Mouse (Mus musculus) MEL (cell line): ENCODE data around the gene Actr2. TPM values are rescaled to one million over a fixed set of nuclear protein-coding genes. Genes with fewer than 3 reads are reported as not detected.
"Not testable (repeated sequence)": the region's sequence is repeated elsewhere in the genome, so short reads cannot be mapped to it uniquely, and the experiment has no call there.

Experiments
- DNase-seq: peaks from one replicate; pipeline ENCODE4 v3.0.0; 2011; ENCODE audit warnings: low read depth, low spot score
- H3K27ac ChIP-seq: 2 replicates; pipeline ENCODE4 v1.5.1; 2012; ENCODE audit warnings: low read depth, mild to moderate bottlenecking, control low read depth, low read length, moderate library complexity; ENCODE audit not compliant: control insufficient read depth
- H3K27me3 ChIP-seq, 2 experiments: fragments of 150-350 bp in 1 of 2; sonication (generic) in 1 of 2; 2 replicates each; pipeline ENCODE4 v1.6.1; 2012; ENCODE audit warnings: low read length in 2 of 2, mild to moderate bottlenecking in 2 of 2, improper control_type of control experiment in 1 of 2, moderate library complexity in 1 of 2; ENCODE audit not compliant: insufficient read depth in 2 of 2, control insufficient read depth in 1 of 2
- H3K36me3 ChIP-seq, 2 experiments: 2 replicates each; pipeline ENCODE4 v1.6.1; 2012 to 2014; ENCODE audit warnings: low read length in 2 of 2, improper control_type of control experiment in 1 of 2, inconsistent platforms in 1 of 2, mild to moderate bottlenecking in 1 of 2; ENCODE audit not compliant: insufficient read depth in 2 of 2, control insufficient read depth in 1 of 2
- H3K4me1 ChIP-seq, 2 experiments: fragments of 150-350 bp in 1 of 2; sonication (generic) in 1 of 2; 2 replicates each; pipeline ENCODE4 v1.6.1; 2012; ENCODE audit warnings: low read length in 2 of 2, improper control_type of control experiment in 1 of 2, mild to moderate bottlenecking in 1 of 2; ENCODE audit not compliant: insufficient read depth in 2 of 2, control insufficient read depth in 1 of 2
- H3K4me3 ChIP-seq, 2 experiments: fragments of 150-350 bp in 1 of 2; sonication (generic) in 1 of 2; 2 replicates each; pipeline ENCODE4 v1.5.1; 2012; ENCODE audit warnings: low read depth in 2 of 2, low read length in 2 of 2, mild to moderate bottlenecking in 2 of 2, moderate library complexity in 2 of 2, control low read depth in 1 of 2, improper control_type of control experiment in 1 of 2; ENCODE audit not compliant: control insufficient read depth in 1 of 2, insufficient read depth in 1 of 2
- H3K79me2 ChIP-seq: 2 replicates; pipeline ENCODE4 v1.6.1; 2012; ENCODE audit warnings: mild to moderate bottlenecking, low read length, moderate library complexity; ENCODE audit not compliant: control insufficient read depth, poor library complexity, insufficient read depth
- H3K9ac ChIP-seq: 2 replicates; pipeline ENCODE4 v1.6.1; 2012; ENCODE audit warnings: low read depth, mild to moderate bottlenecking, control low read depth, low read length, moderate library complexity; ENCODE audit not compliant: control insufficient read depth, poor library complexity, severe bottlenecking
- H3K9me3 ChIP-seq: fragments of 150-350 bp; sonication (generic); replicated peaks from 2 replicates; pipeline ENCODE4 v1.6.1; 2012; ENCODE audit warnings: mild to moderate bottlenecking, low read length, improper control_type of control experiment, moderate library complexity; ENCODE audit not compliant: insufficient read depth
- BHLHE40 ChIP-seq: IDR thresholded peaks from 2 replicates; pipeline ENCODE4 v1.6.1; 2012; ENCODE audit warnings: low read depth, mild to moderate bottlenecking, inconsistent platforms, low read length, improper control_type of control experiment, borderline replicate concordance
- CHD2 ChIP-seq: IDR thresholded peaks from 2 replicates; pipeline ENCODE4 v1.6.1; 2011; ENCODE audit warnings: low read length, improper control_type of control experiment
- ELF1 ChIP-seq: IDR thresholded peaks from 2 replicates; pipeline ENCODE4 v1.6.1; 2014; ENCODE audit warnings: low read depth, mild to moderate bottlenecking, inconsistent platforms, low read length, improper control_type of control experiment, moderate library complexity
- ETS1 ChIP-seq: IDR thresholded peaks from 2 replicates; pipeline ENCODE4 v1.6.1; 2012; ENCODE audit warnings: low read depth, mild to moderate bottlenecking, inconsistent platforms, low read length, improper control_type of control experiment, moderate library complexity
- GABPA ChIP-seq: IDR thresholded peaks from 2 replicates; pipeline ENCODE4 v1.6.1; 2012; ENCODE audit warnings: low read depth, mild to moderate bottlenecking, inconsistent platforms, low read length, improper control_type of control experiment, moderate library complexity
- HCFC1 ChIP-seq: IDR thresholded peaks from 2 replicates; pipeline ENCODE4 v1.6.1; 2012; ENCODE audit warnings: low read depth, mild to moderate bottlenecking, inconsistent platforms, low read length, improper control_type of control experiment, moderate library complexity
- KAT2A ChIP-seq: conservative IDR thresholded peaks from 2 replicates; pipeline ENCODE4 v1.6.1; 2012; ENCODE audit warnings: low read depth, low read length, improper control_type of control experiment, inconsistent platforms
- MAFK ChIP-seq: IDR thresholded peaks from 2 replicates; pipeline ENCODE4 v1.6.1; 2011; ENCODE audit warnings: low read depth, mild to moderate bottlenecking, low read length, improper control_type of control experiment, borderline replicate concordance
- MAZ ChIP-seq: IDR thresholded peaks from 2 replicates; pipeline ENCODE4 v1.6.1; 2012; ENCODE audit warnings: low read depth, mild to moderate bottlenecking, inconsistent platforms, low read length, improper control_type of control experiment
- MEF2A ChIP-seq: IDR thresholded peaks from 2 replicates; pipeline ENCODE4 v1.6.1; 2014; ENCODE audit warnings: low read depth, mild to moderate bottlenecking, inconsistent platforms, low read length, improper control_type of control experiment; ENCODE audit not compliant: poor library complexity, insufficient replicate concordance, severe bottlenecking; ENCODE audit errors: extremely low read depth
- MXI1 ChIP-seq: IDR thresholded peaks from 2 replicates; pipeline ENCODE4 v1.6.1; 2011; ENCODE audit warnings: mild to moderate bottlenecking, low read depth, low read length, improper control_type of control experiment
- MYB ChIP-seq: IDR thresholded peaks from 2 replicates; pipeline ENCODE4 v1.6.1; 2011; ENCODE audit warnings: mild to moderate bottlenecking, low read depth, low read length, improper control_type of control experiment
- NELFE ChIP-seq: IDR thresholded peaks from 2 replicates; pipeline ENCODE4 v1.6.1; 2011; ENCODE audit warnings: low read depth, low read length, improper control_type of control experiment
- NRF1 ChIP-seq: IDR thresholded peaks from 2 replicates; pipeline ENCODE4 v1.6.1; 2014; ENCODE audit warnings: low read depth, mild to moderate bottlenecking, inconsistent platforms, low read length, improper control_type of control experiment, moderate library complexity; ENCODE audit not compliant: poor library complexity, insufficient read depth, severe bottlenecking
- POLR2AphosphoS2 ChIP-seq: IDR thresholded peaks from 2 replicates; pipeline ENCODE4 v1.6.1; 2011; ENCODE audit warnings: low read length, improper control_type of control experiment
- RAD21 ChIP-seq: IDR thresholded peaks from 2 replicates; pipeline ENCODE4 v1.6.1; 2011; ENCODE audit warnings: mild to moderate bottlenecking, low read depth, low read length, improper control_type of control experiment
- RCOR1 ChIP-seq: IDR thresholded peaks from 2 replicates; pipeline ENCODE4 v1.6.1; 2012; ENCODE audit warnings: low read depth, mild to moderate bottlenecking, inconsistent platforms, low read length, improper control_type of control experiment
- SIN3A ChIP-seq: IDR thresholded peaks from 2 replicates; pipeline ENCODE4 v1.6.1; 2012; ENCODE audit warnings: low read length, improper control_type of control experiment, inconsistent platforms
- TAL1 ChIP-seq: IDR thresholded peaks from 2 replicates; pipeline ENCODE4 v1.6.1; 2012; ENCODE audit warnings: mild to moderate bottlenecking, inconsistent platforms, low read length, moderate library complexity, mixed read lengths
- TCF12 ChIP-seq: IDR thresholded peaks from 2 replicates; pipeline ENCODE4 v1.6.1; 2014; ENCODE audit warnings: low read depth, mild to moderate bottlenecking, inconsistent platforms, low read length, improper control_type of control experiment, moderate library complexity
- UBTF ChIP-seq: IDR thresholded peaks from 2 replicates; pipeline ENCODE4 v1.6.1; 2012; ENCODE audit warnings: low read depth, mild to moderate bottlenecking, inconsistent platforms, low read length, improper control_type of control experiment, moderate library complexity, borderline replicate concordance; ENCODE audit not compliant: insufficient read depth
- USF2 ChIP-seq, 2 experiments: IDR thresholded peaks; 2 replicates each; pipeline ENCODE4 v1.6.1; 2011 to 2012; ENCODE audit warnings: improper control_type of control experiment in 2 of 2, low read length in 2 of 2, borderline replicate concordance in 1 of 2, inconsistent platforms in 1 of 2, low read depth in 1 of 2, mild to moderate bottlenecking in 1 of 2; ENCODE audit not compliant: insufficient read depth in 1 of 2
- ZNF384 ChIP-seq: IDR thresholded peaks from 2 replicates; pipeline ENCODE4 v1.6.1; 2012; ENCODE audit warnings: low read depth, mild to moderate bottlenecking, inconsistent platforms, low read length, improper control_type of control experiment
- polyA plus RNA-seq, 2 experiments: library from polyadenylated mRNA; stranded (reverse) in 1 of 2; unstranded in 1 of 2; fragments of >175 nt in 1 of 2; fragments of >200 nt in 1 of 2; gene quantifications; 2 replicates each; pipeline versions ENCODE4 v1.2.1 to v1.2.4; 2012; ENCODE audit warnings: low replicate concordance in 2 of 2, low read depth in 1 of 2; ENCODE audit not compliant: insufficient read length in 2 of 2, insufficient read depth in 1 of 2, missing spikeins in 1 of 2
- total RNA-seq: library from RNA; depleted of rRNA; stranded (reverse); fragments of 300-350 nt; gene quantifications from 2 replicates; pipeline ENCODE4 v1.2.3, GENCODE M21; 2012

The Actr2 gene
- total and polyA plus RNA-seq, 3 experiments = 40.0 to 172 (median 160) TPM

- no peak overlapping the region for H3K27ac ChIP-seq
- peaks cover 0 to 53% of the 10 kb centered on the region in 2 experiments; a peak in 2 of 4 replicates for H3K36me3 ChIP-seq
- no peaks in the 10 kb centered on the region for H3K27me3 ChIP-seq
- DNase-seq = no peak
- TF ChIP-seq BHLHE40 = no peak
- no peak for TF ChIP-seq TAL1
- TF ChIP-seq NRF1 = no peak
- no peak for TF ChIP-seq KAT2A
- no peak for TF ChIP-seq MYB
- TF ChIP-seq HCFC1 = no peak
- TF ChIP-seq NELFE = no peak
- TF ChIP-seq UBTF = no peak
- no peak for TF ChIP-seq GABPA
- no peak for TF ChIP-seq RAD21
- no peak for TF ChIP-seq USF2 (IDR thresholded peaks at IDR 0.05; ENCODE audit: borderline replicate concordance in 1 of 2, insufficient read depth in 1 of 2, low read depth in 1 of 2, low read length in 2 of 2)
- TF ChIP-seq SIN3A = no peak
- TF ChIP-seq ELF1 = no peak
- no peak for TF ChIP-seq ETS1
- TF ChIP-seq ZNF384 = no peak
- no peak for TF ChIP-seq MAZ
- TF ChIP-seq POLR2AphosphoS2 = no peak
- no peak for TF ChIP-seq MXI1
- no peak for TF ChIP-seq RCOR1
- no peak overlapping the region for H3K9ac ChIP-seq
- H3K4me1 ChIP-seq = no peaks in the 10 kb centered on the region
- no peak overlapping the region for H3K4me3 ChIP-seq
- peaks cover 1% of the 10 kb centered on the region; the same call in 1 of the 2 replicates for H3K79me2 ChIP-seq
- H3K9me3 ChIP-seq = no peaks in the 10 kb centered on the region
Measured at GRCm38 (mm10) chr11:20066106-20066505, 46.6 kb downstream of the Actr2 start.

DNA sequence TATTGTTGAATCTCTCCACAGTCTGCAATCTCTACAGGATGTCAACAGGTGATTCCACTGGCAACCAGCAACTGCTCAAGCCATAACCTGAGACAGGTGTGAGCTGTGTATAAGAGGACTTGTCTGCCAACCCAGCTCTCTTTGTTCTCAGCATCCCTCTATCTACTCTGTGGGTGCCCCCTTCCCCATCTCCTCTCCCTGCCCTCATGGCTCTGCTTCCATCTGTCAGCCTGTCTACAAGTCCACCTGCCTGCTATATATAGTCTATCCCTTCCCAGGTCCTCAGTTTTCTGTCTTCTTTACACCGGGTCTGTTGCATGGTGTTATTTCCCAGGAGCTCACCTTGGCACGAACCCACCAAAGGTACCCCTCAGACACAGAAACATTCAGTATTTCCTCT lies 47.8 kb downstream of the Actr2 start:
- Histone ChIP-seq H3K9ac (no peak overlapping the region), H3K9me3 (no peaks in the 10 kb centered on the region), H3K27me3 (no peaks in the 10 kb centered on the region), H3K27ac (no peak overlapping the region), H3K36me3 (peaks cover 0 to 52% of the 10 kb centered on the region in 2 experiments; a peak in 2 of 4 replicates), H3K4me3 (no peak overlapping the region), H3K4me1 (no peaks in the 10 kb centered on the region)
- DNase-seq = no peak
- TF ChIP-seq GABPA (no peak), TCF12 (no peak), MAFK (no peak), MEF2A (no peak), CHD2 (no peak)
- TF ChIP-seq, all 39 proteins: peak for 0
- H3K79me2 ChIP-seq = peaks cover 1% of the 10 kb centered on the region; the same call in 1 of the 2 replicates

DNA sequence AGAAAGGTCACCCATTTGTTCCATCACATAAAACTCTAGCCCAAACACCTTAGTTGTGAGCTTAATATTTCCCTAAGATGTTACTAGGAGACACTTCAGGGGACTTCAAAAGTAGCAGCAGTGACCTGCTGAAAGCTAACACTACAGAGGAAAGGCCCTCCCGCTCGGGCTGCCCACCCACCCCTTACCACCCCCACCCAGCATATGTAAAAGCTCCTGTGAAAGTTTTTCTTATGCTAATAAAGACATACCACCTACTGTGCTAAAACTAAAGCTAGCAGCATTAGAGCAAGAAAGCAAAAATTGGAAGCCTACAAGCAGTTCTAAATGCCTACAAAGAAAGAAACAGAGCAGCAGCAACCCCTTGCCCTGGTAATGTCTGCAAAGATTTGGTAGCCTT lies 48.6 kb downstream of the Actr2 start:
- not testable (repeated sequence) for H3K27ac ChIP-seq
- peaks cover 0 to 47% of the 10 kb centered on the region in 2 experiments; a peak in 2 of 4 replicates for H3K36me3 ChIP-seq

DNA sequence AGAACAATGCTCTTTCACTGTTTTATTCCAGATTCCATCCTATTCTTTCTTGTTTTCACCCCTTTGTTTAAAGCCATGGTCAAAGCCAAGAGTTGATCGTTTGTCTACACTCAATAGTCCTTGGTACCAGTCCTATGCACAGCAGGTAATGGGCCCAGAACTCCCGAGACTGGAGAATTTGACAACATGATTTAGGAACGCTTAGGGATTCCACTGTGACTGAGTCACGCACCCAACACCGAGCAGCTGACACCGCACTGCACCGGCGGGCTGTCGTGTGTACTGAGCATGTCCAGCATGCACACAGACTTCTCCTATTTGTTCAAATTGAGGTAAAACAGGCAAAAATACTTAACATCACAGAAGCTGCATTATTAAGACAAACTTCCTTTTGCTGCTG lies 49.9 kb downstream of the Actr2 start:
- not testable (repeated sequence) for H3K27me3 ChIP-seq, H3K79me2 ChIP-seq, H3K9me3 ChIP-seq, DNase-seq, H3K4me3 ChIP-seq, H3K27ac ChIP-seq, H3K4me1 ChIP-seq, H3K9ac ChIP-seq
- peaks cover 0 to 44% of the 10 kb centered on the region in 2 experiments; a peak in 2 of 4 replicates for H3K36me3 ChIP-seq

More for the DNA sequence above, 48.6 kb downstream of the Actr2 start:
- not testable (repeated sequence) for H3K27me3 ChIP-seq, H3K4me3 ChIP-seq, H3K9me3 ChIP-seq, DNase-seq, H3K79me2 ChIP-seq, H3K4me1 ChIP-seq, H3K9ac ChIP-seq
